Mouse (Mus musculus) c-Kit-positive CD71-positive TER-119-negative erythroid progenitor cells, embryonic 14.5 days (primary cell): ENCODE measurements around the gene Klhl7.

Source experiments
- DNase-seq: peaks from one replicate; pipeline ENCODE4 v3.0.0-alpha.2; 2013; ENCODE audit warnings: low read depth

Gene Klhl7

DNA sequence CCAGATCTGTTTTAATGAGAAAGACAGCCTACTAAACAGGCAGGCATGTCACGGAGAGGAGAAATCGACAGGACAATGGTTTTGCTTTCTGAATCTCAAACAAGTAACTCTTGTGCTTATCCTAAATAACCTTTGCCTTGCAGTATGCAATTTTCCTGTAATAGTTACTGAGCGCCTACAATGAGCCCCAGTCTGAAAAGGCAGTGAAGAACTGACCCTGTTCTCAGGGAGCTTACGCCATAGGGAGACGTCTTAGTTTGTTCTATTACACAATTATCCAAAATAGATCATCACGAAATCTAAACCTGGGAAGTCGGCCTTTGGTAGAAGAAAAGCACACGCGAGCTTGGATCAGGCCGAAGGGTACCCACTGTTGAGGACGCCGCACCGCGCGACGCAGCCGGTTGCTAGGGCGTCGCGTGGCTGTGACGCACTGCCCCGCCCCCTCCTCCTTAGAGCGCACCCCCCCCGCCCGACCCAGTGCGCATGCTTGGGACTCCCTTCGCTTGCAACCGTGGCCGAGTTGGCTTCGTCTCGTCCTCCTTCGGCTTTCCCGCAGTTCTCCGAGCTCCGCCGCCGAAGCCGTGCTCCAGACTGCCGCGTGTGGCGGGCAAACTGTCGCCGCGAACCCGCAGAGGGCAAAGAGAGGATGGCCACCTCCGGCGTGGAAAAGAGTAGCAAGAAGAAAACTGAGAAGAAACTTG, at the start of gene Klhl7:
Klhl7 (plus strand) TSS at position 500 of the 704 bp plus-strand sequence.
- peak; percentile 78 for DNase-seq

DNA sequence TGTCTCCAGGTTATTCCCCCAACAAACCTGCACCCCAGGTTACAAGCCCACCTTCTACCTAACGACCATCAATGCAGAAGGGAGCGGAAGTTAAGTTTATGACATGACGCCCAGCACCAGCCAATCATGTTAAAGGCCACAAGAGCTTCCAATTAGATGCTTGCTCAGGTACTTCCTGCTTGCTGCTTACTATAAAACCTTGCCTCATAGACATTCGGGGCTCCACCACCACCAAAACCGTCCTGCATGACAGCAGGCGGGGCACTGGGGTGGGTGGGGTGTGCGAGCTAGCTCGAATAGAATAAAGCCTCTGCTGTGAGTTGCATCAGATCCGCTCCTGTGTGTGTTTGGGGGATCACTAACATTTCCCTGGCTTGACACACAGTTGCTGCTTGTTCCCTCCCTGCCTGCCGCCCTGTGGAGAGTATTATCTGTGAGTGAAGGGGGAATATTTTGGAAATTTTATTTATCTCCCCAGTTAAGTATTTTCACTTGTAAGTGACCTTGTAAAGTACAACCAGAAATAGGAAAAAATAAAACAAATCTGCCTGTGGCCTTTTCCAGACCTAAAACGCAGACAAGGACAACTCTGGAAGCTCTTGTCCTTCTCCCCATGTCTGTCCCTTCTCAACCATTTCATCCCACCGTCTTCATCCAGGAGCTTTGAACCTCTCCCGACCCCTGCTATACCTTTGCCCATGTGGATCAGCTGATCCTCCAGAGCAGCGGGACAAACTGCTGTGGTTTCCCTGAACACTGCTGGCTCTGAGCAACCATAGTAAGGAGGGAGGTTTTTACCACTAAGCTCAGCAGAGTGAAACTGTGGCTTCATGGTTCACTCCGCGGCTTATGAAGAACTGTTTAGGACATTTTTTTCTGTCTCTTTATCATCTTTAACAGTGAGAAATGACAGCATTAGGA, 48.4 kb upstream of the Klhl7 start:
- DNase-seq: no peak

DNA sequence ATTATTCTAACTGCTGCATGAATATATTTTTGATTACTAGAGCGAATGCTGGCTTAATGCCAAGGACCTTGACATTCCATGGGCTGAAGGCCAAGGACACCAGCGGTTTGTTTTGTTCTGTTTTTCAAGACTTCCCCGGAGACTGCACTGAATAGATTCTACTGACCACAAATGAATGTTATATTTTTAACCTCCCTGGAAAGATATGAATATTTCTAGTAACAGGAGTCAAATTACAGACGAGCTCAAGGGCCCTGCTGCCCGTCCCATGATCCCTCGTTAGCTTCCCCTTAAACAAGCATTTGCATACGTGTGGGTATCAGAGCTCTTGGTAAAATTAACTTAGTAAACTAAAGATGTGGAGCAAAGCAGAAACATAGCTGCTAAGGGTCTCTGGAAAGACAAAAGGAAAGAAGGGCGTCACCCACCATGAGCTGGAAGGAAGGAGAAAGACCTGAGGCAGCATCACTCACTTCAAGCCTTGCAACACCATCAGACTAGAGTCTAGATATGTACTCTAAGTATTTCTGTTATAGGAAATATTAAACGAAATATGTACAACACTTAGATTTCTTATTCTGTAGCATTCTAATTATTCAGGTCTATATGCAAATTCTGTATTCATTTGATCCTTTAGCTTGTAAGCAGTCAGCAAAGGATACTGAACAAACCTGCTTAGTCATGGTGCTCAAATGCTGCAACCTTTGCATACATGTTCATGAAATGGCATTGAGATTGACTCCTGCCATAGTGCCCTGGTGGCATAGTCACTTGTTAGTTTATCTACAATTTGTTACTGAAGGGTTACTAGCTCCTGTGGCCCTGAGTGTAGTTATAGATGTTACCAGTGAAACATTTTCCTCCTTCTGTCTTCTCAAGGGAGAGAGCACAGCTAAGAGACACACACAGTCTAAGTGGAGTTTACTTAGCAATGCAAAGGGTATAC, 46.9 kb upstream of the Klhl7 start:
- no peak for DNase-seq

DNA sequence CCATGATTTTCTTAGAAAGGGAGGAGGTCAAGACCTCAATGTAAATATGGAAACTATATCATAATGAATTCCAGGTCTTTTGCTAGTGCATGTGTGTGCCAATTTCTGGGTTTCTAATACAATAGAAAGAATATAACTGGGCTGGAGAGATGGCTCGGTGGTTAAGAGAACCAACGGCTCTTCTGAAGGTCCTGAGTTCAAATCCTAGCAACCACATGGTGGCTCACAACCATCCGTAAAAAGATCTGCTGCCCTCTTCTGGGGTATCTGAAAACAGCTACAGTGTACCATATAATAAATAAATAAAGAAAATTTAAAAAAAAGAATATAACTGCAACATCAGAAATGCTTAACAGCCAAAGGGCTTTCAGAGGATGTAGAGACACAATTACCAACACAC, 46.0 kb upstream of the Klhl7 start:
- no peak for DNase-seq

GRCm38 (mm10) chr5:24056865-24057264, 43.5 kb upstream of the Klhl7 start:
- no peak for DNase-seq

DNA sequence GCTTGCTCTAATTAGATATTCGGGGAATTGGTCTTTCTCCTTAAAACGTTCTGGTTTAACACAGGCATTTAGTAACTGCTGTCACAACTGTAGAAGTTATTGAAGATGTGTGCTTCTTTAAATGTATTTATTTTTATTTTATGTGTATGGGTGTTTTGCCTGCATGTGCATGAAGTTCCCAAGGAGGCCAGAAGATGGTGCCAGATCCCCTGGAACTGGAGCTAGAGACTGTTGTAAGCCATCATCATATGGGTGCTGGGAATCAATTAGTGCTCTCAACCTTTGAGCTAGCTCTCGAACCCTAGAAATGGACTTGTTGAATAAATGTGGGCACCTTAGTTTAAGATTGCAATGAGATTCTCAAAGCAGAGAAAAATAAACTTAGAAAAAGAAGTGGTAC, 42.8 kb upstream of the Klhl7 start:
- DNase-seq: no peak

GRCm38 (mm10) chr5:24060949-24061348, 39.5 kb upstream of the Klhl7 start:
- DNase-seq: no peak

DNA sequence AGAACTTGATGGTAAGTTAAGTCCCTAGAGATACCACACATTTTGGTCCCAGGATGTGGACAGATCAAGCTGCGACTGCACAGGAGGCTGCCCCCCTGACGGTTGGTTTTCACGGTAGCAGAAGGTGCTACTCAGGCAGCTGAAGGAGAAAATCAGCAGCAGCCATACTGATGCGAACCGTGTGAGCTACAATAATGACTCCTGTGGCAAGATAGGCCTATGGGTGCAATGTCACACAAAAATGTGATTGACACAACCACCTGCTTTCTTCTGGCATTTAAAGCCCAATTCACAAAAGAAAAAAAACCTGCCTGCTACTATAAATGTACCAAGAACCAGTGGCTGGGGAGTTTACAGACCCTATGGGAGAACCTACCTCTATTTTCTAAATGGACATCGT, 37.4 kb upstream of the Klhl7 start:
- no peak for DNase-seq

GRCm38 (mm10) chr5:24063545-24063944, 36.9 kb upstream of the Klhl7 start:
- no peak for DNase-seq

- no peak for DNase-seq
Measured at GRCm38 (mm10) chr5:24068955-24069354, 31.4 kb upstream of the Klhl7 start.

GRCm38 (mm10) chr5:24072031-24072430, 28.4 kb upstream of the Klhl7 start:
- DNase-seq: no peak

DNA sequence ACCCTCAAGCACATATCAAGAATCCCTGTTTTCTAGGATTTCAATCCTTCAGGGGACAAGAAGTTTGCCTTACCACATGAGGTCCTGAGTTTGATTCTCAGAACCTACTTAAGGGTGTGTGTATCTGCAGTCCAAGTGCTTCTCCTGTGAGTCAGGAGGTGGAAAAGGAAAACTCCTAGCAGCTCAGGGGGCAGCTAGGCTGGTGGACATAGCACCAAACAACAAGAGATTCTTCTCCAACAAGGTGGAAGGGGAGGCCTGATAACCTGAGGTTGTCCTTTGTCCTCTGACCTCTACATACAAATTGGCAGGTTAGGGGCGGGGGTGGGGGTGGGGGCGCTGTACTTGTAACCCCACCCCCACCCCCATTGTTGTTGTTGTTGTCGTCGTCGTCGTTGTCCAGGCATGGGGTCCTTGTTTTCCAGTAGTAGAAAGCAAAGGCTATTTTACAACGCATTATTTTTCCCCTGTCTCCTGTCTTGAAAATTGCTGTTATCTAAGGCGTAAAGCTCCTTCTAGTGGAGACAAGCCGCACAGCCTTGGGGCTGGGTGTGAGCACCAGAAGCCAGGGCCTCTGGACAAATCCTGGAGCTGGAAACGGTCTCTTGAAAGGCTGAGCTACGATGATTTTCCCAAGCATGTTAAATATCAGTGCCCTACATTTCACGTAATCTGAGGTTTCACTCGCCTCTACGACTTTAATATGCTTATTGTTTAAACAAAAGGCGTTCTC, 23.3 kb upstream of the Klhl7 start:
- peak; percentile 28 for DNase-seq

- no peak for DNase-seq
Measured at GRCm38 (mm10) chr5:24077739-24078306, 22.6 kb upstream of the Klhl7 start.

GRCm38 (mm10) chr5:24078420-24079179, 21.8 kb upstream of the Klhl7 start:
- DNase-seq: no peak

- DNase-seq: no peak
Measured at GRCm38 (mm10) chr5:24080826-24081225, 19.6 kb upstream of the Klhl7 start.

DNA sequence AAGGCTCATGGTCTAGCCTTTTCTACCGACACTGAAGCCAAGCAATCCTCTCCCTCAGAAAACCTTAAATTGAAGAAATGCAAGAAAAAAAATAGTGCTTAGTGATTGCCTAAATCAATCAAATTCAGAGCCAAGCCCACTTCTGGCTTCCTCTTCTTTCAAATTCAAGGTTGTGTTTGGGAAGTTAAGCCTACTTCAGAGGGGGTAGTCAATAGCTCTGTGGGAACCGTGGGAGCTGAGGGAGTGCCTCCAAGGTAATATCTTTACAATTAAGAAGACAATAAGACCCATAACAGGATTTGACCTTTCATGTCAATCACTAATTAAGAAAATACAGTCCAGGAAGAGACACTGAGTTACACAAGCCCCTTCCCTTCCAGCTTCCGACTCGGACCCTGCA, 15.6 kb upstream of the Klhl7 start:
- no peak for DNase-seq

DNA sequence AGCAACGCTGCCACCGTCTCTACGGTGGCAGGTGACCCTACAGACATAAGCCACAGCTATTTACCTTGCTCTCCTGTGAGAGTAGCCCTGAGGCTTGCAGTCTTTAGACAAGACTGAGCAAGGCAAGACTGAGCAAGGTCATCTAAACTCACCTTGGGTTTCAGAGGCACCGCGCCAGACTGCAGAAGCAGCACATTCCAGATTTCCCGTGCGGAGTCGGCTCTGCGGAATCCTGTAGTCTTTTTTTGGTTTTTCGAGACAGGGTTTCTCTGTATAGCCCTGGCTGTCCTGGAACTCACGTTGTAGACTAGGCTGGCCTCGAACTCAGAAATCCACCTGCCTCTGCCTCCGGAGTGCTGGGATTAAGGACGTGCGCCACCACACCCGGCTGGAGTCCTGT, 14.2 kb upstream of the Klhl7 start:
- DNase-seq: no peak

- DNase-seq: no peak
Measured at GRCm38 (mm10) chr5:24086865-24087264, 13.5 kb upstream of the Klhl7 start.

- DNase-seq: peak; percentile 14
Measured at GRCm38 (mm10) chr5:24088451-24088850, 12.0 kb upstream of the Klhl7 start.

GRCm38 (mm10) chr5:24092496-24092895, 7.9 kb upstream of the Klhl7 start:
- DNase-seq: no peak
